10 mouse cellular contexts compared by ENCODE assay signal in the genomic region with DNA sequence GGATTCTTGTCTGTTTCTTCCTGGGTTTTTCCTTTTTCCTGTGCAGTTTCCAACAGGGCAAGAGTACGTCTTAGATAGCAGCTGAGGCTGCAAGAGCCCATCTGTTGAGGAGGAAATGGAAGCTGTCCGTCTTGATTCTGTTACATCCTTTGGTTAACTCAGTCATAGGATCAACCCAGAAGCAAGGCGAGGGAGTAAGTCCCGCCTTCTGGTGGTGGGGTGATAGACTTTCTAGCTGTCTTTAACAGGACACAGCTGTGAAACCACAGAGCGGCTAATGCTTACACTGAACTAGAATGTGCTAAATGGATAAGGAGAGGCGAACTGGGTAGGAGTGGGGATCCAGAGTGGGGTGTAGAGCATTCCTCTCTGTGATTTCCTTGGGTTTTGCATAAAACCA.
DNase-seq lines count a peak whose midpoint lies in the region; ATAC-seq and TF ChIP-seq lines count a peak whose summit lies in the region.
"Had no signal": no experiment of that assay in that cellular context is flagged by ENCODE, and none has a peak within 500 bp of the region (broad histone marks: within the 10 kb centered on the region; RNA-seq: fewer than 3 reads in every experiment).

No protein-coding gene starts in this region.

- no peak for TF ChIP-seq POLR2A in spleen, adult 2 months (IDR thresholded peaks at IDR 0.05; ENCODE audit: low read depth, low read length)

- H3K36me3 ChIP-seq in spleen, adult 2 months (ENCODE audit: control insufficient read depth, insufficient read depth, low read length), result no peaks in the 10 kb centered on the region
- H3K36me3 ChIP-seq in heart, embryonic 16.5 days (ENCODE audit: control insufficient read depth, insufficient read depth), result no peaks in the 10 kb centered on the region
- no peaks in the 10 kb centered on the region for H3K36me3 ChIP-seq in lung, embryonic 16.5 days (ENCODE audit: control insufficient read depth, insufficient read depth, low read length)
- H3K36me3 ChIP-seq: limb, embryonic 10.5 days had no signal

- H3K4me3 ChIP-seq in spleen, adult 2 months (ENCODE audit: extremely low read depth, insufficient read depth, insufficient read length), result no peak overlapping the region
- H3K4me3 ChIP-seq in heart, embryonic 16.5 days (ENCODE audit: low read length), result no peak overlapping the region
- no peak overlapping the region for H3K4me3 ChIP-seq in lung, embryonic 16.5 days (ENCODE audit: low read length)
- H3K4me3 ChIP-seq: limb, embryonic 10.5 days had no signal

- ATAC-seq in heart, embryonic 16.5 days (replicated peaks; ENCODE audit: extremely low read depth, insufficient read depth, low FRiP score), result peak; percentile 61
- peak; percentile 96 for ATAC-seq in lung, embryonic 16.5 days (ENCODE audit: low read depth)
- ATAC-seq: intestine, embryonic 16.5 days had no signal

- 0 out of 2 replicates have a peak overlapping the region, but pooled peaks have one; percentile 24 for H3K27ac ChIP-seq in spleen, adult 2 months (ENCODE audit: insufficient read depth, low read length)
- H3K27ac ChIP-seq in heart, embryonic 16.5 days (ENCODE audit: low read length), result peak overlapping the region; percentile 23; the same call in 1 of the 2 replicates
- peak overlapping the region; percentile 37 for H3K27ac ChIP-seq in lung, embryonic 16.5 days (ENCODE audit: low read length)
- H3K27ac ChIP-seq: limb, embryonic 10.5 days had no signal

- no peaks in the 10 kb centered on the region for H3K27me3 ChIP-seq in spleen, adult 2 months (ENCODE audit: control insufficient read depth, insufficient read depth, low read length)
- no peaks in the 10 kb centered on the region for H3K27me3 ChIP-seq in heart, embryonic 16.5 days (ENCODE audit: control insufficient read depth, insufficient read depth, low read length)
- no peaks in the 10 kb centered on the region for H3K27me3 ChIP-seq in lung, embryonic 16.5 days (ENCODE audit: control insufficient read depth, insufficient read depth, low read depth, low read length)

- 9% methylated on average over 6 of the region's 6 CpGs for WGBS in spleen, adult 2 months
- WGBS in heart, embryonic 16.5 days, result 54% methylated on average over 6 of the region's 6 CpGs
- 38% methylated on average over 6 of the region's 6 CpGs for WGBS in lung, embryonic 16.5 days

- H3K4me2 ChIP-seq in heart, embryonic 16.5 days (ENCODE audit: low read depth, low read length), result no peak overlapping the region
- no peak overlapping the region for H3K4me2 ChIP-seq in lung, embryonic 16.5 days (ENCODE audit: low read depth, low read length)

- no peak for TF ChIP-seq CTCF in spleen, adult 2 months (IDR thresholded peaks at IDR 0.05; ENCODE audit: extremely low read depth, insufficient read depth, insufficient read length, insufficient replicate concordance)

- H3K9me3 ChIP-seq in heart, embryonic 16.5 days (replicated peaks; ENCODE audit: control insufficient read depth, low read length), result peaks cover 3% of the 10 kb centered on the region; the same call in 1 of the 2 replicates
- no peaks in the 10 kb centered on the region for H3K9me3 ChIP-seq in lung, embryonic 16.5 days (ENCODE audit: control insufficient read depth, low read length)
- H3K9me3 ChIP-seq: limb, embryonic 10.5 days had no signal

- peaks cover 2% of the 10 kb centered on the region; the same call in 1 of the 2 replicates for H3K4me1 ChIP-seq in spleen, adult 2 months (ENCODE audit: control insufficient read depth, insufficient read depth, insufficient read length)
- H3K4me1 ChIP-seq in heart, embryonic 16.5 days (ENCODE audit: control insufficient read depth, insufficient read depth, low read length), result 0 out of 2 replicates have a peak, but pooled peaks cover 3% of the 10 kb centered on the region
- 0 out of 2 replicates have a peak, but pooled peaks cover 4% of the 10 kb centered on the region for H3K4me1 ChIP-seq in lung, embryonic 16.5 days (replicated peaks; ENCODE audit: control insufficient read depth, insufficient read depth, low read length)

- H3K9ac ChIP-seq in heart, embryonic 16.5 days (ENCODE audit: low read length), result no peak overlapping the region
- no peak overlapping the region for H3K9ac ChIP-seq in lung, embryonic 16.5 days (ENCODE audit: low read length)

- no peak for DNase-seq in spleen, adult 2 months (ENCODE audit: low read depth in 1 of 2, low spot score in 2 of 2)
- DNase-seq in spleen, adult 12 weeks (ENCODE audit: low spot score), result no peak
- peak; percentile 42 for DNase-seq in thymus, postnatal 25 days
- DNase-seq in layer of hippocampus, postnatal 25 days (ENCODE audit: extremely low spot score in 1 of 2, low spot score in 1 of 2), result no peak
- no peak for DNase-seq in layer of hippocampus, adult 18-20 months (ENCODE audit: low spot score in 2 of 2)
- DNase-seq: right cerebral cortex, adult 18-20 months had no signal
